Mouse (Mus musculus): ENCODE data around the gene Mid2. TPM values are rescaled to one million over a fixed set of nuclear protein-coding genes. Genes with fewer than 3 reads are reported as not detected.
"Not testable (repeated sequence)": the region's sequence is repeated elsewhere in the genome, so short reads cannot be mapped to it uniquely, and the experiment has no call there.

Mid2 gene
- polyA plus RNA-seq (2015; fragmentation: Nextera tagmentation; extraction: Ambion mirVana) = 4.1 and 5.1 TPM in 2 replicates

DNA sequence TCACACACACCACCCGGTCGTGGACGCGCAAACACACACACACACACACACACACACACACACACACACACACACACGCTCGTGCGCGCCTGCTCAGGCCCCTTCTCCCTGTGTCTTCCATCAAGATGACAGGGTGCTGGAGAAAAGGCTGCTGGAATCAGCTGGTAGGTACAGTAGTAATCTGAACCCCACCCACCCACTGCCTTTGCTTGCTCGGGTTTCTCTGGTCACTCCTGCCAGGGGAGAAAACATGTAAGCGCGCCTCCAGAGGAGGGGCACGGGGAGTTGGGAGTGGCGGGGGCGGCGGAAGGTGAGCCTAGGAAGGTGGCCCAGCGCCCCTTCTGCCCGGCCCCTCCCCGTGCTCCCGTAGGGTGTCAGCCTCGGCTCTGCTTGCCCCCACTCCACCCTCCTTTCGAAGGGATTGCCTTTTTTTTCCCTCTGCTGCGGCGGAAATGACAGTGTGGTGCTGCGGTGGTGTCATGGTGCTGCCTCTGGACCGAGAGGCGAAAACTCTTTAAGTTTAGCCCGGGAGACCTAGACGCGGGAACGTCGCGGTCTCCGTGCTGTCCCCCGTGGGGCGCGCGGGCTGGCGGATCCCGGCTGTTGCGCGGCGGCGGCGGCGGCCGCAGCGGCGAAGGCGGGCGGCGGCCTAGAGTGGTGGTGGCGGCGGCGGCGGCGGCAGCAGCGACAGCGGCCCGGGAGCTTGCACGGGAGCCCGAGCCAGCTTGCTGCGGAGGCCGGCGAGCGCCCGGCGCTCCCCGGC lies at the start of gene Mid2:
Mid2 (plus strand) TSS at position 121 of the 763 bp plus-strand sequence.
- Histone ChIP-seq H3K4me3 (replicated peaks) (peak within 1 kb of the TSS; percentile 55), H3K4me1 (no peaks in the 10 kb centered on the region), H3K4me2 (peak within 1 kb of the TSS; percentile 56), H3K36me3 (no peaks in the 10 kb centered on the region), H3K27me3 (replicated peaks) (peaks cover 15% of the 10 kb centered on the region; the same call in 1 of the 2 replicates), H3K27ac (peak within 1 kb of the TSS; percentile 67), H3K9ac (peak within 1 kb of the TSS; percentile 50), H3K9me3 (no peaks in the 10 kb centered on the region)
- ATAC-seq (ENCODE audit: insufficient read depth, low FRiP score, low read depth) = peak; percentile 80
- WGBS = 11% methylated on average over 56 of the region's 68 CpGs

DNA sequence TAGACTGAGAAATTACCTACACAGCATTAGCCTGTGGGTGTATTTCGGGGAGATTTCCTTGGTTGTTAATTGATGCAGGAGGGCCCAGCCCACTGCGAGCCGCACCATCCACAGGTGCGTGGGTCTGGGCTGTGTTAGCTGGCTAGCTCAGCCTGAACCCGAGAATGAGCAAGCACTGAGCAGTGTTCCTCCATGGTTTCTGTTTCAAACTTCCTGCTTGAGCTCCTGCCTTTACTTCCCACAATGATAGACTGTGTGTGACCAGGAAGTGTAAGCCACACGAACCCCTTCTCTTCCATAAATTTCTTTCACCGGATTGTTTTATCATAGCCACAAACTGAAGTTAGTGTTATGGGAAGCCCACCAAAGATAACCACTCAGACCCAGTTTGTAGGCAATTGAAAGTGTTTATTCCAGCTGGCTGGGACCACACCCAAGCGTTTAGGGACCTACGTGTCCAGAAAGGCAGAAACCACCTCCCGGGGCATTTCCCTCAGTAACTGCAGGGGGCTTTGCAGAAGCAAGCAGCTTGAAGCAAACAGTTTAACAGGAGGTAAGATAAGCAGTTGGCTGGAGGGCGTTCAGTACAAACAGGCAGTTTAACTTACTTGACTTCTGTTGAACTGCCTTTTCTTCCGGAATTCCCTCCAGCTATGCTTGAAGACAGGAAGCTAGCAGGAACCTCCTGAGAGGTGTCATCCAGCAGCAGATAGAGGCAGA lies 39.4 kb upstream of the Mid2 start:
- no peak for ATAC-seq (ENCODE audit: insufficient read depth, low FRiP score, low read depth)
- Histone ChIP-seq H3K27ac (no peak overlapping the region), H3K4me1 (no peaks in the 10 kb centered on the region), H3K36me3 (no peaks in the 10 kb centered on the region), H3K4me2 (no peak overlapping the region), H3K4me3 (replicated peaks) (no peak overlapping the region), H3K27me3 (replicated peaks) (no peaks in the 10 kb centered on the region), H3K9ac (no peak overlapping the region), H3K9me3 (no peaks in the 10 kb centered on the region)
- 53% methylated on average over 12 of the region's 12 CpGs for WGBS

DNA sequence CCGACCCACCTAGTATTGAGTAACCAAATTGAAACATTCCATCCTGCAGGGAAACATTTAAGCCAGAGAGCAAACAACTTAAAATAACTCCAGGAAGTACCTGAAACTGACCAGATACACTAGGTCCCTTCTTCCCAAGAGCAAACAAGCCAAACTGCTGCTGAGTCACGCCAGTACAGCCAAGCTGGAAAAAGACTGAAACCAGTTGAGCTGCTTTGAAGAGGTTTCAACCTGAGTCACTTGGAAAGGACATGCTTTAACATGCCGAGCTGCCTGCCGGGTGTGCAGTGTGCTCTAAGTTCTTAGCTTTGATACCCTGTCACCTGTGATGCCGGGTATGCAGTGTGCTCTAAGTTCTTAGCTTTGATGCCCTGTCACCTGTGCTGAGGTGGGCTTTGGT lies 26.4 kb upstream of the Mid2 start:
- H3K4me2 ChIP-seq = no peak overlapping the region
- no peaks in the 10 kb centered on the region for H3K9me3 ChIP-seq
- no peak overlapping the region for H3K4me3 ChIP-seq (replicated peaks)
- ATAC-seq (ENCODE audit: insufficient read depth, low FRiP score, low read depth) = no peak
- no peaks in the 10 kb centered on the region for H3K36me3 ChIP-seq
- no peak overlapping the region for H3K9ac ChIP-seq
- no peaks in the 10 kb centered on the region for H3K27me3 ChIP-seq (replicated peaks)
- no peak overlapping the region for H3K27ac ChIP-seq
- no peaks in the 10 kb centered on the region for H3K4me1 ChIP-seq
- WGBS = 69% methylated on average over 5 of the region's 5 CpGs

DNA sequence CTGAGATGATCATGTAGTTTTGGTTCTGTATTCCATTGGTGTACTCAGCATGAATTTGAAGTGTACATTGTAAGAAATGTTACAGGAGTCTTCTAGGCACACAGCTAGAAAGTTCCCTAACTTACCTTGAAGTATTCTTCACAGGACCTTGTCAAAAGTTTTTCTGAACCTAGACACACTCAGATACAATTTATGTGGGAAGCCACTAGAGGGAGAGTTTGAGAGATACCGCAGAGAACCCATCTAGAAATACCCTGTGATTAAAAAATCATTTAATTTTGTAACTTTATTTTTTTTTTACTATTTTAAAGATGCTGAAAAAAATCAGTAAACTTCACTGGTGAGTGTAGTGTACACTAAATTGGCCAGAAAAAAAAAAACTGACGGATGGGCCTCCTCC lies 24.8 kb upstream of the Mid2 start:
- 52% methylated on average over 2 of the region's 2 CpGs for WGBS
- no peak overlapping the region for H3K4me2 ChIP-seq
- H3K4me3 ChIP-seq (replicated peaks) = no peak overlapping the region
- H3K9me3 ChIP-seq = no peaks in the 10 kb centered on the region
- no peaks in the 10 kb centered on the region for H3K4me1 ChIP-seq
- H3K27ac ChIP-seq = no peak overlapping the region
- H3K27me3 ChIP-seq (replicated peaks) = no peaks in the 10 kb centered on the region
- H3K36me3 ChIP-seq = no peaks in the 10 kb centered on the region
- no peak for ATAC-seq (ENCODE audit: insufficient read depth, low FRiP score, low read depth)
- H3K9ac ChIP-seq = no peak overlapping the region

DNA sequence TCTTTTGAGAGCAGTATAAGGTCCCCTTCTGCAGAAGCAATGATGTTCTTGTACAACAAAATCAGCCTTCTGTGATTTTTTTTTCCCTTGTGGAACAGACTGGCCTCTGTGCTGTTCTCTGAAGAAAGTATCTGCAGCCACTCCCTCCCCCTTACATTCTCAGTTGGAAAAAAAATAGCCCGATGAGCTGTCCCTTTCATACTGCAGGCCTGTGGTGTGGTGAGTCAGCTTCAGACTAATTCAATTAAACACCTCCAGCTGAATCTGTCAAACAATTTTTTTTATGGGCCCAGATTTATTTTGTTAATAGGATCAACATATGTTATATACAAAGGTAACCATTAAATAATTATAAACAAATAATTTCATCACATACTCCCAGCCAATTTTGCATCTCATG lies 3.7 kb upstream of the Mid2 start:
- H3K9ac ChIP-seq = no peak overlapping the region
- WGBS = 38% methylated on average over 1 of the region's 1 CpGs
- H3K27me3 ChIP-seq (replicated peaks) = peaks cover 12% of the 10 kb centered on the region; the same call in 1 of the 2 replicates
- ATAC-seq (ENCODE audit: insufficient read depth, low FRiP score, low read depth) = no peak
- H3K27ac ChIP-seq = no peak overlapping the region
- no peak overlapping the region for H3K4me3 ChIP-seq (replicated peaks)
- no peak overlapping the region for H3K4me2 ChIP-seq
- H3K36me3 ChIP-seq = no peaks in the 10 kb centered on the region
- no peaks in the 10 kb centered on the region for H3K4me1 ChIP-seq
- H3K9me3 ChIP-seq = no peaks in the 10 kb centered on the region

DNA sequence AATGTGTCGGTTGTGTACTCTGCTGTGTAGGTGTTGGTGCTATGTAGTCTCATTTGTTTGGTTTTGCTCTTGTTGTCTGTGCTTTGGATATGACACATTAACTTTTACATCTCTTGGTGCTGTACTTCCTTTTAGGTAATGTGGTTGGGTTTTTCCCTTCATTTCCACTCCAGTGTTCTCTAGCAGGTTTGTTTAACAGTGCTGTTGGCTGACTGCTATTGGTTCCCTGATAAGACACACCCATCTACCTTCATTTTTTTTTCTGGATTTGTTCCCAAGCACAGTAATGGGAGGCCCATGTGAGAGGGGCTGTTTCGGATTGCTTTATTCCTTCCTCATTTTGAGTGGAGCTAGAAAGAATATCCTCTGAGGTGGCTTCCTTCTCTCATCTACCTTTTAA lies 883 bp upstream of the Mid2 start:
- Histone ChIP-seq H3K4me1 (no peaks in the 10 kb centered on the region), H3K4me2 (no peak overlapping the region), H3K27ac (no peak overlapping the region), H3K36me3 (no peaks in the 10 kb centered on the region), H3K9me3 (no peaks in the 10 kb centered on the region), H3K9ac (no peak overlapping the region), H3K4me3 (replicated peaks) (no peak overlapping the region), H3K27me3 (replicated peaks) (peaks cover 15% of the 10 kb centered on the region; the same call in 1 of the 2 replicates)
- 80% methylated on average over 2 of the region's 2 CpGs for WGBS
- ATAC-seq (ENCODE audit: insufficient read depth, low FRiP score, low read depth) = no peak

DNA sequence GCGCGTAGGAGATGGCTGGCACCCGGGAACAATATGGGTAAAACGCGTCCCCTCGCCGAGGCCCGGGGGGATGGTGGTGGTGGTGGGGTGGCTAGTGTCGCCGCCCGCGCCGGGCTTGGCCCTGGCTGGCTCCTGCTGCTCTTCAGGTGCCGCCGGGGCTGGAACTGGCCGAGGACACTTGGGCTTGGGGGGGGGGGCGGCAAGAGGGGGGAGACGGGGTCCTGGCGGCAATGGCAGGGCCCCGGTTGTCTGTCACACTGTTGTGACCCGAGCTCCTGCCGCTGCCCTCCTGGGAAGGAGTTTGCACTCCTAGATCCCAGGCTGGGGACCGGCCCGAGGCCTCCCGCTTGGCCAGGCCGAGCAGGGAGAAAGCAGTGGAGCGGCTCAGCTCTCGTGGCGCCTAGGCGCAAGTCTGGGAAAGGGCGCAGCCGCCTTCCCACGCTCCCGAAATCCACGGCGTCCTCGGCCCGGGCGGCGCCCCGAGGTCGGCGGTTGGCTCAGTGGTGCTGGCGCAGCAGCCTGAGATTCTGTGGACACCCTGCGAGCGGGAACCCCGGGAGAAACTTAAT lies 927 bp downstream of the Mid2 start:
- ATAC-seq (ENCODE audit: insufficient read depth, low FRiP score, low read depth) = peak; percentile 51
- H3K36me3 ChIP-seq = no peaks in the 10 kb centered on the region
- H3K4me3 ChIP-seq (replicated peaks) = peak overlapping the region; percentile 55
- peaks cover 15% of the 10 kb centered on the region; the same call in 1 of the 2 replicates for H3K27me3 ChIP-seq (replicated peaks)
- H3K9me3 ChIP-seq = no peaks in the 10 kb centered on the region
- WGBS = 29% methylated on average over 26 of the region's 47 CpGs
- H3K4me2 ChIP-seq = peak overlapping the region; percentile 56
- peak overlapping the region; percentile 67 for H3K27ac ChIP-seq
- H3K4me1 ChIP-seq = no peaks in the 10 kb centered on the region
- peak overlapping the region; percentile 50 for H3K9ac ChIP-seq

DNA sequence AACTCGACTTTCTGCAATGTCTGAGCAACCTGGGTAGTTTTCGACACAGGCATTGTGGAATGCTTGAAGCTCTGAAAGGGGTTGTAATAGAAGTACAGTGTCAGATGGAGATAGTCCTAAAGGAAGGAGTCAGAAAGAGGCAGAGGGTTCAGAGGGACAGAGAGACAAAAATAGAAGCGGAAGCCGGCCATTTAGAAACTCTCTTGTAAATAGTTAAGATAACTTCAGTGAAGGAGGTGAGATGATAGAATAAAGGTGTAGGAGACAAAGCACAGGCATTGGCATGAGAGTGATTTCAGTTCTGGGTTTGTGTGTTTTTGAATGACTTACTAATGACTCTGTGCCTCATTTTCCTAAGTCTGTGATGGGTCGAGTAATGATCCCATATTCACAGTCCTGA lies 11.0 kb downstream of the Mid2 start:
- 80% methylated on average over 5 of the region's 5 CpGs for WGBS
- no peak overlapping the region for H3K27ac ChIP-seq
- H3K4me1 ChIP-seq = no peaks in the 10 kb centered on the region
- H3K9me3 ChIP-seq = no peaks in the 10 kb centered on the region
- no peak for ATAC-seq (ENCODE audit: insufficient read depth, low FRiP score, low read depth)
- no peak overlapping the region for H3K4me3 ChIP-seq (replicated peaks)
- H3K4me2 ChIP-seq = no peak overlapping the region
- no peak overlapping the region for H3K9ac ChIP-seq
- no peaks in the 10 kb centered on the region for H3K36me3 ChIP-seq
- H3K27me3 ChIP-seq (replicated peaks) = no peaks in the 10 kb centered on the region

DNA sequence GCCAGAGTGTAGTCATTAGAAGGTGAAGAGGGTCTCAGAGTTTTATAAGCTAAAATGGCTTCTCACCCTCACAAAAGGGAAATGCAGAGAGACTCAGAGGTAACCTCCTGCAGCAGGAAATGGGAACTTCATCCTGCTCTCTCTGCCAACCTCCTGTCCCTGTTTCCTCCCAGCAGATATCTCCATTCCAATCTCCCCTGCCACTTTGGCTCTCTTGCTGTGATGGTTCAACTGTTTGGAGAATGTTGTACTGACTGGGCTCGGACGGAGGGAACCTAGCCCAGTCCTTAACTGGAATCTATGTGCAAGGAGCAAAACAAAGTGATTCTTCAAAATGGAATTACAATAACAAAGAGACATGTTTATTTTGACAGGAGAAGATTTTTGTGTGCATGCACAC lies 23.9 kb downstream of the Mid2 start:
- 70% methylated on average over 2 of the region's 2 CpGs for WGBS
- no peaks in the 10 kb centered on the region for H3K36me3 ChIP-seq
- H3K4me1 ChIP-seq = 0 out of 2 replicates have a peak, but pooled peaks cover 2% of the 10 kb centered on the region
- no peak for ATAC-seq (ENCODE audit: insufficient read depth, low FRiP score, low read depth)
- no peak overlapping the region for H3K27ac ChIP-seq
- H3K27me3 ChIP-seq (replicated peaks) = 0 out of 2 replicates have a peak, but pooled peaks cover 3% of the 10 kb centered on the region
- H3K4me3 ChIP-seq (replicated peaks) = no peak overlapping the region
- H3K9ac ChIP-seq = no peak overlapping the region
- H3K9me3 ChIP-seq = no peaks in the 10 kb centered on the region
- no peak overlapping the region for H3K4me2 ChIP-seq

DNA sequence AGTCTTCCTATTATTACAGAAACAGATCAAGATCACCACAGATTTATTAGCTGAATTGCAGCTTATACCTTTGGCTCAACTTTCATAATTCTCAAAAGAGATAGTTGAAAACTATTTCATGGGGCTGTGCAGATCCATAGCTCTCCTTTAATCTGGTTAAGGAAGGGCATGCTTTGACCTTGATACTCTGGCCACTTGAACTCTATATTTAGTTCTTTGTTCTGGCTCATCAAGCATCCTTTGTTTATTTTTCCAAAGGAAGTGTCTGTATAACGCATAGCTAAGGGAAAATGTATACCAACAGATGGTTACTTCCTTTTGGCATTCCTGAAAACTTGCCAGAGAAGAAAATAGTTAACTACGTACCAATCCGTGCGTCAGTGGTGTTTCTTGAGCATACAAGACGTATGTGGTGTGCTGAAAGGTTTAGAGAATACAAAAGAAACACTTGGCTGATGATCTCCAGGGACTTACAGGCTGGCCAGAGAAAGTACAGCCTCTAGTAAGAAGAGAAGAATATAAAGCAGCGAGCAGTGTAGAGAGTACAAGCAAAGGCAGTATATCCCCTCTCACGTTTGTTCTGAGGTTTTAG lies 33.6 kb downstream of the Mid2 start:
- not testable (repeated sequence) for H3K27me3 ChIP-seq (replicated peaks); H3K36me3 ChIP-seq; H3K4me2 ChIP-seq; H3K27ac ChIP-seq; H3K4me1 ChIP-seq; ATAC-seq (ENCODE audit: insufficient read depth, low FRiP score, low read depth); H3K9me3 ChIP-seq; H3K4me3 ChIP-seq (replicated peaks); H3K9ac ChIP-seq
- WGBS = 45% methylated on average over 6 of the region's 7 CpGs

DNA sequence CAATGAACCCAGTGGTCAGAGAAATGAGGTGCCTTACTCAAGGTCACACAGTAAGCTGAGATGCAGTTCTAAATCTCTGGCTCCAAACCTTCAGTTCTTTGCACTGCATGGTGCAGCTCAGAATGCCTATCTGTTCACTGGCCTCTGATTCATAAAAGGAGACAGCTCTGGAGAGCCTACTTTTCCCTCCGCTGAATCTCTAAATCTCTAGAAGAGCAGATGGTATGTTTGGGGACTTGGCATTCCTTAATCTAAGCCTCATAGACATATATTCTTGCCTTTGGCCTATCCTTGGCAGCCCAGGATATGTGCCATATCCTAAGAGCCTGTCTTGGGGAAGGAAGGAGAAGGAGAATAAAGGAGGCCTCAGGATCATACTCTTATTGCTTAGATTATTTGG lies 38.8 kb downstream of the Mid2 start:
- H3K4me3 ChIP-seq (replicated peaks) = no peak overlapping the region
- no peaks in the 10 kb centered on the region for H3K27me3 ChIP-seq (replicated peaks)
- ATAC-seq (ENCODE audit: insufficient read depth, low FRiP score, low read depth) = no peak
- 94% methylated on average over 1 of the region's 1 CpGs for WGBS
- H3K27ac ChIP-seq = no peak overlapping the region
- no peaks in the 10 kb centered on the region for H3K4me1 ChIP-seq
- H3K9ac ChIP-seq = no peak overlapping the region
- H3K9me3 ChIP-seq = no peaks in the 10 kb centered on the region
- H3K36me3 ChIP-seq = no peaks in the 10 kb centered on the region
- no peak overlapping the region for H3K4me2 ChIP-seq

DNA sequence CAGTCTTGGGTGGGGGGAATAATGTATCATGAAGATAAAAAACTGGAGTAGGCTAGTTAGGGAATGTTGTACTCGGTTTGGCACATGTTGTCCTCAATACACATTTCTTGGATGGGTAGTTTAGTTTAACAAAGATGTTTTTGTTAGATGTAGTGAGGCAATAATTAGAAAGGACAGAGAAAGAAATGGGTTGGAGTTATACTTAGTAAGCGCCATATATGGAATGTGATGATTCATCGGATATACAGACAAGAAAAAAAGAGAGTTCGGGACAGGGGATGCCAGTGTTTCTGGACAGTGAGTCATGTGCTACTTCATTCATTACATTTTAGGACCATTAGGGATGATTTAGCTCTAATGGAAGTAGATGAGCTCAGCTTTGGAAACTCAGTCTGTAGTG lies 41.7 kb downstream of the Mid2 start:
- Histone ChIP-seq H3K4me1 (no peaks in the 10 kb centered on the region), H3K27ac (no peak overlapping the region), H3K4me2 (no peak overlapping the region), H3K9ac (no peak overlapping the region), H3K36me3 (no peaks in the 10 kb centered on the region), H3K9me3 (no peaks in the 10 kb centered on the region), H3K4me3 (replicated peaks) (no peak overlapping the region), H3K27me3 (replicated peaks) (no peaks in the 10 kb centered on the region)
- WGBS = 68% methylated on average over 4 of the region's 4 CpGs
- ATAC-seq (ENCODE audit: insufficient read depth, low FRiP score, low read depth) = no peak

Data from stomach, embryonic 15.5 days (tissue).